Mouse (Mus musculus): ENCODE results near the gene Scd2. TPM values are rescaled to one million over a fixed set of nuclear protein-coding genes. Genes with fewer than 3 reads are reported as not detected.
A peak's percentile ranks its signal among the peaks of the same experiment; 100 is the strongest.

Gene Scd2
- polyA plus RNA-seq, 1 experiment from 2014 or later, result 290 TPM

DNA sequence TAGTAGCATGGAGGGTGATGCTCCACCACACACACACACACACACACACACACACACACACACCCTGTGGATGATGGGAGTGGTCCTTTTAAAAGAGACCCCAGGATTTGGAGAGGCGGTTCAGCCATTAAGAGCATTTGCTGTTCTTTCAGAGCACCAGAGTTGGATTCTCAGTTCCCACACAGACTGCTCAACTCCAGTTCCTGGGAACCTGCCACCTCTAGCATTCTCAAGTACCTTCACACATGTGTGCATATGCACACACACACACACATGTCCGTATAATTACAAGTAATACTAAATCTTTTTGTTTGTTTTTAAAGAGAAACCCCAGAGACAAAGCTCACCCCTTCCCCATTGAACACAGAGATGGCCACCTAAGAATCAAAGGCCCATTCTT lies 1.4 kb upstream of the Scd2 start:
- WGBS, result 67% methylated on average over 2 of the region's 2 CpGs
- Histone ChIP-seq H3K27me3 (replicated peaks; ENCODE audit: control insufficient read depth, insufficient read depth, low read length) (no peaks in the 10 kb centered on the region), H3K9me3 (ENCODE audit: control insufficient read depth, low read length) (no peaks in the 10 kb centered on the region), H3K4me2 (ENCODE audit: low read length) (peak overlapping the region; percentile 79; the same call in 1 of the 2 replicates), H3K4me3 (replicated peaks; ENCODE audit: low read length) (no peak overlapping the region), H3K27ac (ENCODE audit: low read length) (peak overlapping the region; percentile 99), H3K9ac (replicated peaks; ENCODE audit: low read depth, low read length) (no peak overlapping the region), H3K36me3 (ENCODE audit: control insufficient read depth, insufficient read depth) (no peaks in the 10 kb centered on the region), H3K4me1 (replicated peaks; ENCODE audit: control insufficient read depth, insufficient read depth, low read length) (peaks cover 22% of the 10 kb centered on the region)
- ATAC-seq, result no peak

DNA sequence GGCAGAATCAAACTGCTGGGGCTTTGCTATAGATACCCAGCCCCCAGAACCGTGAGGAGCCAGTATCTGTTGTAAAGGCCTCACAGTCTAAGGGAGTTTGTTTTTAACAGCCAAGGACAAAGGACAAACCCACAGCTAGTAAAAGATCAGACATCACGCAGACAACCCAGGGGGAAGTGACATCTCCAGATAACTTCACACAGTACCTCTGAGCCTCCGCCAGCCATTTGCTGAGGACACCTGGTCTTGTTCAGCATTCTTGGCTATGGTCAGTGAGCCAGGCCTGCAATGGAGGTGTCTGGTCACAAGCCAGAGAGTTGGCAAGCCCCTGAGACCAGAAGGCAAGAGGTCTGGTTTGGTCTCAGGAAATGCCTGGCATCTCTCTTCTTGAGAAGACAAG lies 991 bp upstream of the Scd2 start:
- no peaks in the 10 kb centered on the region for H3K36me3 ChIP-seq (ENCODE audit: control insufficient read depth, insufficient read depth)
- H3K4me2 ChIP-seq (ENCODE audit: low read length), result peak overlapping the region; percentile 79
- no peaks in the 10 kb centered on the region for H3K27me3 ChIP-seq (replicated peaks; ENCODE audit: control insufficient read depth, insufficient read depth, low read length)
- peak overlapping the region; percentile 99 for H3K27ac ChIP-seq (ENCODE audit: low read length)
- H3K9me3 ChIP-seq (ENCODE audit: control insufficient read depth, low read length), result no peaks in the 10 kb centered on the region
- H3K9ac ChIP-seq (replicated peaks; ENCODE audit: low read depth, low read length), result no peak overlapping the region
- no peak for ATAC-seq
- peaks cover 26% of the 10 kb centered on the region for H3K4me1 ChIP-seq (replicated peaks; ENCODE audit: control insufficient read depth, insufficient read depth, low read length)
- H3K4me3 ChIP-seq (replicated peaks; ENCODE audit: low read length), result no peak overlapping the region
- WGBS, result 49% methylated on average over 3 of the region's 3 CpGs

DNA sequence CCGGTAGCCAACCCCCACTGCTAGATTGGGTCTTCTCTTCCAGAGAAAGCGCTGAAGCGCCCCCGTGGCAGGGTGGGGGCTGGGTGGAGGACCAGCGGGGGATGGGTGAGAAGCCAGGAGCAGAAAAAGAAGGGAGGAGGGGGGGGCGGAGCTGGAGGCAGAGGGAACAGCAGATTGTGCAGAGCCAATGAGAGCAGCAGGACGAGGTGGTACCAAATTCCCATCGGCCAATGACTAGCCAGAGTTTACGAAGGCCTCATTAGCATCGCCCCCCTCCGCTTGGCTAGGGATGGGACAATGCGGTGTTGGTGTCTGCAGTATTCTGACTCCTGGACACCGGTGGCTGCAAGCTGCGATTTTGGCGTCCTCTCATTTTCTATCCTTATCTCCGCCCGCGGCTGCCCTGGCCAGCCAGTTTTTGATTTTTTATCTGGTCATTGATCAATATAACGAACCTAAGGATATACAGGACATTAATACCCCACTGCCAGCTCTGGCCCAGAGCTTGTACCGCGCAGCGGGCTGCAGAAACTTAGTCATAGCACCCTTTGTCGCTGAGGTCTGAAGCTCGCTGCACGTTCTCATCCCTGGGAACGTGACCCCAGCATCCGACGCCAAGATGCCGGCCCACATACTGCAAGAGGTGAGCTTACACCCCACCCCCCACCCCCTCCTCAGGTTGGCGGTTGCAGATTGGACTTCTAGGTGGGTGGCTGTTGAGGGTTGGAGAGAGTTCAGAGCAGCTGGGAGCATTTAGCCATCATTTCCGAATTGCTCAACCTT lies 486 bp downstream of the Scd2 start:
- H3K4me3 ChIP-seq (replicated peaks; ENCODE audit: low read length), result peak overlapping the region; percentile 91
- ATAC-seq, result peak; percentile 98
- peaks cover 12% of the 10 kb centered on the region for H3K36me3 ChIP-seq (ENCODE audit: control insufficient read depth, insufficient read depth)
- peak overlapping the region; percentile 97 for H3K4me2 ChIP-seq (ENCODE audit: low read length)
- H3K27me3 ChIP-seq (replicated peaks; ENCODE audit: control insufficient read depth, insufficient read depth, low read length), result no peaks in the 10 kb centered on the region
- no peaks in the 10 kb centered on the region for H3K9me3 ChIP-seq (ENCODE audit: control insufficient read depth, low read length)
- under 1% methylated on average over 30 of the region's 31 CpGs for WGBS
- H3K9ac ChIP-seq (replicated peaks; ENCODE audit: low read depth, low read length), result peak overlapping the region; percentile 94
- H3K27ac ChIP-seq (ENCODE audit: low read length), result peak overlapping the region; percentile 99
- H3K4me1 ChIP-seq (replicated peaks; ENCODE audit: control insufficient read depth, insufficient read depth, low read length), result peaks cover 41% of the 10 kb centered on the region

DNA sequence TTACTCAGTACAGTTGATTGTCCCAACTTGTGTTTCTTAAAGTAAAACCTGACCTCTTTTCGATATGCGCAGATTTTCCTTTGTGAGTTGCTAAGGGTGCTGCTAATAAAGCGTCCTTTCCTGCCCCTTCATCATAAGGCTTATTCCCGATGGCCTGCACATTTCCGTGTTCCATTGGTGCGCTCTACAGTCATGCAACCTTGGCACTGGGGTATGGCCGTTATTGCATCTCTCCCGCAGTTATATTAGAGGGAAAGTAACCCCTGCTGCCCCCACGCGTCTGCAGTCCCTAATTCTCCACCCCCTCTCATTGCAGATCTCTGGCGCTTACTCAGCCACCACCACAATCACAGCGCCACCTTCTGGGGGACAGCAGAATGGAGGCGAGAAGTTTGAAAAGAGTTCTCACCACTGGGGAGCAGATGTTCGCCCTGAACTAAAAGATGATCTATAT lies 1.1 kb downstream of the Scd2 start:
- 1% methylated on average over 14 of the region's 14 CpGs for WGBS
- H3K9ac ChIP-seq (replicated peaks; ENCODE audit: low read depth, low read length), result peak overlapping the region; percentile 94
- peak overlapping the region; percentile 97 for H3K4me2 ChIP-seq (ENCODE audit: low read length)
- H3K4me3 ChIP-seq (replicated peaks; ENCODE audit: low read length), result peak overlapping the region; percentile 91
- H3K27ac ChIP-seq (ENCODE audit: low read length), result peak overlapping the region; percentile 99
- H3K9me3 ChIP-seq (ENCODE audit: control insufficient read depth, low read length), result no peaks in the 10 kb centered on the region
- H3K36me3 ChIP-seq (ENCODE audit: control insufficient read depth, insufficient read depth), result peaks cover 13% of the 10 kb centered on the region
- no peaks in the 10 kb centered on the region for H3K27me3 ChIP-seq (replicated peaks; ENCODE audit: control insufficient read depth, insufficient read depth, low read length)
- peak; percentile 50 for ATAC-seq
- H3K4me1 ChIP-seq (replicated peaks; ENCODE audit: control insufficient read depth, insufficient read depth, low read length), result peaks cover 45% of the 10 kb centered on the region

GRCm38 (mm10) chr19:44295251-44295650 lies 1.8 kb downstream of the Scd2 start:
- Histone ChIP-seq H3K27me3 (replicated peaks; ENCODE audit: control insufficient read depth, insufficient read depth, low read length) (no peaks in the 10 kb centered on the region), H3K27ac (ENCODE audit: low read length) (0 out of 2 replicates have a peak overlapping the region, but pooled peaks have one; percentile 8), H3K4me2 (ENCODE audit: low read length) (peak overlapping the region; percentile 97), H3K9ac (replicated peaks; ENCODE audit: low read depth, low read length) (peak overlapping the region; percentile 94), H3K9me3 (ENCODE audit: control insufficient read depth, low read length) (no peaks in the 10 kb centered on the region), H3K36me3 (ENCODE audit: control insufficient read depth, insufficient read depth) (peaks cover 18% of the 10 kb centered on the region), H3K4me1 (replicated peaks; ENCODE audit: control insufficient read depth, insufficient read depth, low read length) (peaks cover 52% of the 10 kb centered on the region), H3K4me3 (replicated peaks; ENCODE audit: low read length) (peak overlapping the region; percentile 91)
- 3% methylated on average over 3 of the region's 3 CpGs for WGBS
- ATAC-seq, result no peak

DNA sequence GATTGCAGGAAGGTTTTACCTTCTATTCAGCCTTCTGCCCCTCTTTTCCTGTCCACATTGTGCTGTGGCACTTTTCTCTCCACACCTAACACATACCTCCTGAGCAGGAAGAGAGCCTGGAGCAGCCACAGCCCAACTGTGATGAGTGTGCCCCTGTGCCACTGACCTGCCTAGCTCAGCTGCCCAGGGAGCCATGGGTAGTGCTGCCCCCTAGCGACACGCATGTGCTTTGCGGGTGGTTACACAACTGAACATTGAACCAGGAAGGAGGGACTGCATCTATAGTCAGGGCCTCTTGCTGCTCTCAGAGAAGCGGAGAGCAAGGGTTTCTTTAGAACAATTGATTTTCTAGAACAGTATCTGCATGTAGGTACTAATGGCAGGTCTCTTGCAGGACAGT lies 2.3 kb downstream of the Scd2 start:
- peaks cover 57% of the 10 kb centered on the region for H3K4me1 ChIP-seq (replicated peaks; ENCODE audit: control insufficient read depth, insufficient read depth, low read length)
- WGBS, result 0% methylated on average over 4 of the region's 4 CpGs
- peak overlapping the region; percentile 91 for H3K4me3 ChIP-seq (replicated peaks; ENCODE audit: low read length)
- H3K27ac ChIP-seq (ENCODE audit: low read length), result no peak overlapping the region
- no peak for ATAC-seq
- H3K36me3 ChIP-seq (ENCODE audit: control insufficient read depth, insufficient read depth), result peaks cover 23% of the 10 kb centered on the region
- peak overlapping the region; percentile 94 for H3K9ac ChIP-seq (replicated peaks; ENCODE audit: low read depth, low read length)
- peak overlapping the region; percentile 97 for H3K4me2 ChIP-seq (ENCODE audit: low read length)
- no peaks in the 10 kb centered on the region for H3K9me3 ChIP-seq (ENCODE audit: control insufficient read depth, low read length)
- no peaks in the 10 kb centered on the region for H3K27me3 ChIP-seq (replicated peaks; ENCODE audit: control insufficient read depth, insufficient read depth, low read length)

GRCm38 (mm10) chr19:44296186-44296585 lies 2.7 kb downstream of the Scd2 start:
- H3K4me3 ChIP-seq (replicated peaks; ENCODE audit: low read length), result peak overlapping the region; percentile 91
- peaks cover 61% of the 10 kb centered on the region for H3K4me1 ChIP-seq (replicated peaks; ENCODE audit: control insufficient read depth, insufficient read depth, low read length)
- H3K27ac ChIP-seq (ENCODE audit: low read length), result no peak overlapping the region
- 14% methylated on average over 7 of the region's 7 CpGs for WGBS
- no peaks in the 10 kb centered on the region for H3K27me3 ChIP-seq (replicated peaks; ENCODE audit: control insufficient read depth, insufficient read depth, low read length)
- ATAC-seq, result no peak
- H3K9ac ChIP-seq (replicated peaks; ENCODE audit: low read depth, low read length), result peak overlapping the region; percentile 94
- H3K36me3 ChIP-seq (ENCODE audit: control insufficient read depth, insufficient read depth), result peaks cover 23% of the 10 kb centered on the region
- H3K4me2 ChIP-seq (ENCODE audit: low read length), result peak overlapping the region; percentile 97
- no peaks in the 10 kb centered on the region for H3K9me3 ChIP-seq (ENCODE audit: control insufficient read depth, low read length)

GRCm38 (mm10) chr19:44297068-44297760 lies 3.7 kb downstream of the Scd2 start:
- Histone ChIP-seq H3K4me1 (replicated peaks; ENCODE audit: control insufficient read depth, insufficient read depth, low read length) (peaks cover 67% of the 10 kb centered on the region), H3K27me3 (replicated peaks; ENCODE audit: control insufficient read depth, insufficient read depth, low read length) (no peaks in the 10 kb centered on the region), H3K36me3 (ENCODE audit: control insufficient read depth, insufficient read depth) (peaks cover 30% of the 10 kb centered on the region), H3K27ac (ENCODE audit: low read length) (no peak overlapping the region), H3K4me3 (replicated peaks; ENCODE audit: low read length) (peak overlapping the region; percentile 91), H3K4me2 (ENCODE audit: low read length) (peak overlapping the region; percentile 97), H3K9ac (replicated peaks; ENCODE audit: low read depth, low read length) (peak overlapping the region; percentile 94), H3K9me3 (ENCODE audit: control insufficient read depth, low read length) (no peaks in the 10 kb centered on the region)
- no peak for ATAC-seq
- 35% methylated on average over 8 of the region's 8 CpGs for WGBS

DNA sequence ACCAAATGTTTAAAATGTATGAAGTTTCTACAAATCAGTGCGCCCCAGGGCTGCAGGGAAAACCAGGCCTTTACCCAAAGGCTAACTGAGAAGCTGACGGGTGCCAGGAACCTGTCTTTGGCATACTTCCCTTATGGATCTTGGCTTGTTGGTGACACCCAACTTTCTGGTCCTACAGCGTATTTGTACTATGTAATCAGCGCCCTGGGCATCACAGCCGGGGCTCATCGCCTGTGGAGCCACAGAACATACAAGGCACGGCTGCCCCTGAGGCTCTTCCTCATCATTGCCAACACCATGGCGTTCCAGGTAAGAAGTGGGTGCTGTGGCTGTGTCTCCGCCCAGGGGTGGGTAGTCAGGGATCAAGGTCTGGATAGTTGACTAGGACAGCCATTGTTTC lies 4.4 kb downstream of the Scd2 start:
- no peak overlapping the region for H3K27ac ChIP-seq (ENCODE audit: low read length)
- H3K36me3 ChIP-seq (ENCODE audit: control insufficient read depth, insufficient read depth), result peaks cover 31% of the 10 kb centered on the region
- no peaks in the 10 kb centered on the region for H3K27me3 ChIP-seq (replicated peaks; ENCODE audit: control insufficient read depth, insufficient read depth, low read length)
- peak overlapping the region; percentile 97 for H3K4me2 ChIP-seq (ENCODE audit: low read length)
- H3K9ac ChIP-seq (replicated peaks; ENCODE audit: low read depth, low read length), result peak overlapping the region; percentile 94
- ATAC-seq, result no peak
- H3K9me3 ChIP-seq (ENCODE audit: control insufficient read depth, low read length), result no peaks in the 10 kb centered on the region
- peaks cover 66% of the 10 kb centered on the region for H3K4me1 ChIP-seq (replicated peaks; ENCODE audit: control insufficient read depth, insufficient read depth, low read length)
- H3K4me3 ChIP-seq (replicated peaks; ENCODE audit: low read length), result peak overlapping the region; percentile 91
- 53% methylated on average over 9 of the region's 9 CpGs for WGBS

All from forebrain, embryonic 16.5 days (tissue).